Mouse (Mus musculus): ENCODE measurements around the gene Vps35l. TPM values are rescaled to one million over a fixed set of nuclear protein-coding genes. Genes with fewer than 3 reads are reported as not detected.
A peak's percentile ranks its signal among the peaks of the same experiment; 100 is the strongest.

Vps35l gene
- polyA plus RNA-seq, 1 experiment from 2014 or later: 73.7 TPM

DNA sequence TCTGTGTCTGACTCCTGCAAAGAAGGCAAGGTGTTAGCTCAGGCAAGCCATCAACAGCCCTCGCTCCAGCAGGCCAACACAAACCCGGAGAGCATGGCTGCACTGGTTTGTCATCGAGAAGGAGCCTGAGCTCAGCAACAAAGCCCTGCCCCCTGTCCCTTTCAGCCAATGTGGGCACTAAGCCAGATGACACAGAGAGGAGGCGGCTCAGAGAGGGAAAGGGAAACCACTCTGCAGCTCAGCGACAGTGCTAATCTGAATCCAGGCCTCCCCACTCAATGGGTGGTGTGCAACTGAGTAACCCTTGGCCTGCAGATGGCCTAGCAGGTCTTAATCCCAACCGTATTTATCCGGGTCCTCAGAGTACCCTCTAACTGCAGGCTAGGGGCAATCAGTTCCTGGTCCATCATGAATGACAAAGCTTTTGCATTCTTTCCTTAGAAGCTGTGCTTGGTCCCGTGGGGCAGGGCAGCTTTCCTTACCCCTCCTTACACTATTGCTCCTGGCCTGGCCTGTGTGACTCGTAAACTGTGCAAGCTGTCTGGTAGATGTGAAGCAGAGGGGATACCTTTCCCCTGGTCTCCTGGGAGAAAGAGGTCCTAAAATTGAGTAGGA lies 110.8 kb downstream of the Vps35l start:
- Histone ChIP-seq H3K27ac (no peak overlapping the region), H3K9ac (replicated peaks) (no peak overlapping the region)
- 91% methylated on average over 9 of the region's 9 CpGs for WGBS

DNA sequence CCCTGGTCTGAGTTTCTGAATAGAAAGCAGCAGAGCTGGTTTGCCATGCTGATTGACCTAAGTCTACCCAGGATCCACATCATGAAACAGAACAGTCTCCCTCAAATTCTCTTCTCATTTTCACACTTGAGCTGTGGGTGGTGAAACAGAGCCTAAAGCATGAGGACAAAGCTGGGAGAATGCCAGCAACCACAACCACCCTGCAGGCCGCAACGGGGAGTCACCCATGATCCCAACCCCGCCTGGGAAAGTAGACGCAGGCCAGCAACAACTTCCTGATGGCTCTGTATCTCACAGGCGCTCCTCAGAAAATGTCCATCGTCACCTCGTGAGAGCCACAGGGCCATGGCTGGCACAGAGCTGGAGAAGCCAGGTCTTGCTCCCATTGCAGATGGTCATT lies 111.5 kb downstream of the Vps35l start:
- Histone ChIP-seq H3K27ac (no peak overlapping the region), H3K4me3 (replicated peaks) (no peak overlapping the region), H3K27me3 (no peaks in the 10 kb centered on the region), H3K9me3 (no peaks in the 10 kb centered on the region), H3K9ac (replicated peaks) (no peak overlapping the region), H3K36me3 (peaks cover 66% of the 10 kb centered on the region), H3K4me1 (replicated peaks) (peaks cover 17% of the 10 kb centered on the region), H3K4me2 (no peak overlapping the region)
- ATAC-seq (ENCODE audit: insufficient number of reproducible peaks, insufficient read depth, low FRiP score, low TSS enrichment, low read depth): no peak
- 94% methylated on average over 7 of the region's 7 CpGs for WGBS

More for the DNA sequence above, 110.8 kb downstream of the Vps35l start:
- Histone ChIP-seq H3K4me1 (replicated peaks) (peaks cover 12% of the 10 kb centered on the region), H3K36me3 (peaks cover 74% of the 10 kb centered on the region), H3K4me3 (replicated peaks) (no peak overlapping the region), H3K9me3 (no peaks in the 10 kb centered on the region), H3K27me3 (no peaks in the 10 kb centered on the region), H3K4me2 (no peak overlapping the region)
- no peak for ATAC-seq (ENCODE audit: insufficient number of reproducible peaks, insufficient read depth, low FRiP score, low TSS enrichment, low read depth)

DNA sequence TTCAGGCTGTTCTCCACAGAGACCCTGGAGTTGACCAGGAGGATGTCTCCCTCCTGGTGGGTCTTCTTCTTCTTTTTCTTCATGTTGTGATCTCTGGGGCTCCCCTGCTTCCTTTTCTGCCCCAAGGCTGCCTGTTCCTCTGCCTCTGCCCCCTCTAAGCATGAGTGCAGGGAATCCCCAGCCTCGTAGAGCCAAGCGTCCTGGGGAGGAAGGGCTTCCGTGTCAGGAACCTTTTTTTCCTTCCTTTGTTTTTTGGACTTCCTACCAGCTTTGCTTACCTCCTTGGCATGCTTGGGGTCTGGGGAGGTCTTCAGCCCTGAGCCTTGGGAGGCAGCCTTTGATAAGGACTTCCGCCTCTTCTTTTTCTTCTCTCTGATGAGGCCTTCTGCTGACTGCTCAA lies 112.6 kb downstream of the Vps35l start:
- peaks cover 56% of the 10 kb centered on the region for H3K36me3 ChIP-seq
- no peak overlapping the region for H3K27ac ChIP-seq
- H3K27me3 ChIP-seq: no peaks in the 10 kb centered on the region
- no peak overlapping the region for H3K9ac ChIP-seq (replicated peaks)
- WGBS: 89% methylated on average over 4 of the region's 4 CpGs
- H3K4me2 ChIP-seq: no peak overlapping the region
- H3K4me3 ChIP-seq (replicated peaks): no peak overlapping the region
- peaks cover 17% of the 10 kb centered on the region for H3K4me1 ChIP-seq (replicated peaks)
- ATAC-seq (ENCODE audit: insufficient number of reproducible peaks, insufficient read depth, low FRiP score, low TSS enrichment, low read depth): no peak
- no peaks in the 10 kb centered on the region for H3K9me3 ChIP-seq

DNA sequence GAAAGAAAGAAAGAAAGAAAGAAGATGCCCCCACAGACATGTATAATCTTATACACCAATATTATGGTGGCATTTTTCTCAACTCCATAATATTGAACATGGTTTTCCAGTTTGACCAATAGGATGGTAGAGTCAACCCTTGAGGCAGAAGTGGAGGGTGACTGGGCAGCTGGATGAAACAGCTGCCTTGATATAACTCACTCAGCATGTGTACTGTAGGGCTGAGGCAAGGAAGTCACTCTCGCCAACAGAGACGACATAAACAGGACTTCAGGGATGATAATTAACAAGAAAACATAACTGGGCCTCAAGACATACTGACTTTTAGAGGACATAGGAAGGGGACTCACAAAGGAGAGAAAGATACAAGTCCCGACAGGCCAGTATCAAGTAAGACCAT lies 114.6 kb downstream of the Vps35l start:
- ATAC-seq (ENCODE audit: insufficient number of reproducible peaks, insufficient read depth, low FRiP score, low TSS enrichment, low read depth): no peak

DNA sequence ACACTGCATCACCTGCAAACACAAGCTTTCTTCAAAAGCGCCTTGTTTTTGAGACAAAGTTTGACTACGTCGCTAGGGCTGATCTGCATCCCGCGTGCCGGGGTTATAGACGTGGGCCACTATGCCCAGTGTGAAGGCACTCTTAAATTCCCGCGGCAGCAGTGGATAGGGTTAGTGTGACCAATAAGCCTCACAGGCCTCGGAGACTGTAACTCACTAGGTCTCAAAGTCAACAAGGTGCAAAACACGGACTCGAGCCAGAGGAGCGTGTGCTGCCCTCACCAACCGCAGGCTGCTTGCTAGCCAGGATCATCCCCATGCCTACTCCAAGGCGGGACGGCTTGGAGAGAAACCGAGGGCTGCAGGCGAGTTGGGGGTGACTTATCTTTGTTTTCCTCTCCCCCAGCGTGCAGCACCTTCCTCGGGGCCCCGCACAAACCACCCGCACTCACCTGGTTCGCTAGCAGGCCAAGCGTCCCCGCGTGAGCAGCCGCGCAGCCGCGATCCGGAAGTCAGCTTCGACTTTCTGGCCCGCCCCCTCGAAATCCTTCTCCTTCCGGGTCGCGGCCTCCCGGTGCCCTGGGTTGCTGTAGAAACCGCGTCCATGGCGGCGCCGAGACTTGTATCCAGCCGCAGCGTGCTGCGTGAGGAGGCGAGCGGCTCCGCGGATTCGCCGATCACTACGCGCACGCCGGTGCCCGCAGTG lies 115.3 kb downstream of the Vps35l start, which contains the start of gene Iqck:
Gene Iqck, plus strand, starts transcription at position 582 of the 706 bp plus-strand sequence.
- WGBS: under 1% methylated on average over 57 of the region's 57 CpGs
- peak; percentile 95 for ATAC-seq (ENCODE audit: insufficient number of reproducible peaks, insufficient read depth, low FRiP score, low TSS enrichment, low read depth)
- Histone ChIP-seq H3K4me3 (replicated peaks) (peak within 1 kb of the TSS; percentile 80), H3K27ac (peak within 1 kb of the TSS; percentile 45; the same call in 1 of the 2 replicates), H3K4me2 (peak within 1 kb of the TSS; percentile 80), H3K27me3 (no peaks in the 10 kb centered on the region), H3K9me3 (no peaks in the 10 kb centered on the region), H3K4me1 (replicated peaks) (peaks cover 17% of the 10 kb centered on the region), H3K36me3 (peaks cover 29% of the 10 kb centered on the region), H3K9ac (replicated peaks) (peak within 1 kb of the TSS; percentile 71)

More for the DNA sequence above, 114.6 kb downstream of the Vps35l start:
- peaks cover 17% of the 10 kb centered on the region for H3K4me1 ChIP-seq (replicated peaks)
- 16% methylated on average over 3 of the region's 3 CpGs for WGBS
- H3K9ac ChIP-seq (replicated peaks): peak overlapping the region; percentile 71
- H3K36me3 ChIP-seq: peaks cover 36% of the 10 kb centered on the region
- peak overlapping the region; percentile 80 for H3K4me2 ChIP-seq
- no peaks in the 10 kb centered on the region for H3K9me3 ChIP-seq
- H3K27me3 ChIP-seq: no peaks in the 10 kb centered on the region
- H3K4me3 ChIP-seq (replicated peaks): peak overlapping the region; percentile 80
- H3K27ac ChIP-seq: no peak overlapping the region

DNA sequence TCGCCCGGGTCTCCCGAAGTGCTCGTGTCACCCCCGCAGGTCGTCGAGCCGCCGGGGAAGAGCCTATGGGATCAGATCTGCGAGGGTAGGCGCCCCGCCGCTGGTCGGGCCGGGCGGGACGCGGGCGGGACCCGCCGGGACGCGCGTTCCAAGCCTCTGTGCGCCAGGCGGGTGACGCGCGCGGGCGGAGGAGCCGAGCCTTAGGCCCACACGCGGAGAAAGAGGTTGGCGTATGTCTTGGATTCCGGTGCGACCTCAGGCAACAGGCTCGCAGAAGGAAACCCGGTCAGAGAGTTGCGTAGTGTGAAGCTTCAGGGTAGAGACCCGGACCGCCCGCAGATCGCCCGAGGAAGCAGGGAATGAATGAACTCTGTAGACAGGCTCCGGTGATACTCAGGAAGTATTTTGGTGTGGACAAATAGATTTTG lies 115.9 kb downstream of the Vps35l start, which contains the start of gene Knop1:
Gene Knop1, minus strand, starts transcription at position 378 of the 428 bp plus-strand sequence.
- Histone ChIP-seq H3K36me3 (peaks cover 23% of the 10 kb centered on the region), H3K27ac (peak within 1 kb of the TSS; percentile 45; the same call in 1 of the 2 replicates), H3K27me3 (no peaks in the 10 kb centered on the region), H3K9me3 (no peaks in the 10 kb centered on the region), H3K9ac (replicated peaks) (peak within 1 kb of the TSS; percentile 71), H3K4me2 (peak within 1 kb of the TSS; percentile 80), H3K4me1 (replicated peaks) (peaks cover 17% of the 10 kb centered on the region), H3K4me3 (replicated peaks) (peak within 1 kb of the TSS; percentile 80)
- WGBS: under 1% methylated on average over 37 of the region's 46 CpGs
- peak; percentile 79 for ATAC-seq (ENCODE audit: insufficient number of reproducible peaks, insufficient read depth, low FRiP score, low TSS enrichment, low read depth)

GRCm38 (mm10) chr7:118858640-118859039 lies 118.6 kb downstream of the Vps35l start:
- Histone ChIP-seq H3K27me3 (no peaks in the 10 kb centered on the region), H3K4me2 (no peak overlapping the region), H3K4me3 (replicated peaks) (no peak overlapping the region), H3K27ac (no peak overlapping the region), H3K4me1 (replicated peaks) (peaks cover 17% of the 10 kb centered on the region), H3K9ac (replicated peaks) (no peak overlapping the region), H3K36me3 (no peaks in the 10 kb centered on the region), H3K9me3 (no peaks in the 10 kb centered on the region)
- 89% methylated on average over 1 of the region's 1 CpGs for WGBS
- ATAC-seq (ENCODE audit: insufficient number of reproducible peaks, insufficient read depth, low FRiP score, low TSS enrichment, low read depth): no peak

DNA sequence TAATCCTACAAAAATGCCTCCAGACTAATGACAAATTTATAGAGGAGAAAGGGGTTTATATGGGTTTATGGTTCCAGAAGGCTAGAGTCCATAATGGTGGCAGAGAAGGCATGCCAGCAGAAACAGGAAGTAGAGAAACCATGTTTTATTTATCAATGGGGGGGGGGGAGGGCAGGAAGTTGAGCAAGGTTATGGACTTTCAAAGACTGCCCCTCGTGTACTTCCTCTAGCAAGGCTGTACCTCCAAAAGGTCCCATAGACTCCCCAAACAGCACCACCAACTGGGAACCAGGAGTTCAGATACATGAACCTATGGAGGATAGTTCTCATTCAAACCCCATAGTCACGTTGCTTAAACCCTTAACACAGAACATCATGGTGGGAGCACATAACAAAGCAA lies 125.3 kb downstream of the Vps35l start:
- Histone ChIP-seq H3K4me2 (no peak overlapping the region), H3K4me1 (replicated peaks) (no peaks in the 10 kb centered on the region), H3K4me3 (replicated peaks) (no peak overlapping the region), H3K9me3 (no peaks in the 10 kb centered on the region), H3K27ac (no peak overlapping the region), H3K9ac (replicated peaks) (no peak overlapping the region), H3K36me3 (no peaks in the 10 kb centered on the region), H3K27me3 (no peaks in the 10 kb centered on the region)
- WGBS: 69% methylated on average over 2 of the region's 2 CpGs
- no peak for ATAC-seq (ENCODE audit: insufficient number of reproducible peaks, insufficient read depth, low FRiP score, low TSS enrichment, low read depth)

DNA sequence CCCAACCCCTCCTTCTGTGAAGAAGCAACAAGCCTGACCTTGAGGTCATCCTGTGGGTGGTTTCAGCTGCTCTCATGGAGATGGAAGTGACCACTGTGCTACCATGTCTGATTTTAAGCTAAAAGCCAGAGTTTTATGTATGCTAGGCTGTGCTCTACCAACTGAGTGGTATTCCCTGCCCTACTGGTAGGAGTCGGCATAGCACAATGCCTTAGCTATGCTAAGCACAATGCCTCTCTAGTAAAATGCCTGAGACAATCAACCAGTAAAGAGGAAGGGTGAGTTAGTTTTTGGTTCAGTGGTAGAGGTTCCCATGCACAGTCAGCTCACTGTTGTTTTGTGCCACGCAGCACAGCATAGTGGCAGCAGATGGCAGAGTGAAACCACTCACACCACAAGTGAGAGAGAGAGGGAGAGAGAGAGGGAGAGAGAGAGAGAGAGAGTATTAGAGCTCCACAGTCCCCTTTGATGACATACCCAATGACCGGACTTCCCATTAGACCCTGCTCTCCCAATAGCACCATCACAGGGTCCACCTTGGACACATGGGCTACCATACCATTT lies 139.5 kb downstream of the Vps35l start:
- Histone ChIP-seq H3K27ac (no peak overlapping the region), H3K4me3 (replicated peaks) (no peak overlapping the region), H3K9ac (replicated peaks) (no peak overlapping the region), H3K4me2 (no peak overlapping the region), H3K4me1 (replicated peaks) (no peaks in the 10 kb centered on the region), H3K9me3 (no peaks in the 10 kb centered on the region), H3K27me3 (no peaks in the 10 kb centered on the region), H3K36me3 (no peaks in the 10 kb centered on the region)
- ATAC-seq (ENCODE audit: insufficient number of reproducible peaks, insufficient read depth, low FRiP score, low TSS enrichment, low read depth): no peak
- WGBS: 87% methylated on average over 3 of the region's 3 CpGs

DNA sequence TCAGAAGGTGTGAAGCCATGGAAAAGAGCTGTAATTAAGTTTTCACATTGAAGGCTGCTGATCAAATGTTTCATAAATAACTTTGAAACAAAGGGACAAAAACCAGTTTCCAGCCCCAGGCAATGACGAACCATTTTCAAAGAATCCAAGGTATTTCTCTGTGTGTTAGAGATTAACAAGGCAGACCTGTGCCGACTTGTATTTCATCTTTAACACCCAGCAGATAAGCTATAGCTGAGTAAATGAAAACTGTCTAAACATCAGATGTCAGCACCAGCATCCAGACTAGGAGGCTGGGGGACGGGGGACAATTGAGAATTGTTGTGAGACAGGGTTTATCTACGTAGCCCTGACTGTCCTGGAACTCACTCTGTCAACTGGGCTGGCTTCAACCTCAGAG lies 143.9 kb downstream of the Vps35l start:
- no peaks in the 10 kb centered on the region for H3K27me3 ChIP-seq
- WGBS: 80% methylated on average over 4 of the region's 4 CpGs
- no peak for ATAC-seq (ENCODE audit: insufficient number of reproducible peaks, insufficient read depth, low FRiP score, low TSS enrichment, low read depth)
- H3K36me3 ChIP-seq: no peaks in the 10 kb centered on the region
- peaks cover 5% of the 10 kb centered on the region; the same call in 1 of the 2 replicates for H3K4me1 ChIP-seq (replicated peaks)
- H3K9me3 ChIP-seq: no peaks in the 10 kb centered on the region
- H3K4me2 ChIP-seq: no peak overlapping the region
- H3K27ac ChIP-seq: no peak overlapping the region
- no peak overlapping the region for H3K4me3 ChIP-seq (replicated peaks)
- no peak overlapping the region for H3K9ac ChIP-seq (replicated peaks)

- Histone ChIP-seq H3K4me1 (replicated peaks) (peaks cover 10% of the 10 kb centered on the region; the same call in 1 of the 2 replicates), H3K9ac (replicated peaks) (no peak overlapping the region), H3K27me3 (no peaks in the 10 kb centered on the region), H3K36me3 (no peaks in the 10 kb centered on the region), H3K9me3 (no peaks in the 10 kb centered on the region), H3K27ac (no peak overlapping the region), H3K4me2 (no peak overlapping the region), H3K4me3 (replicated peaks) (no peak overlapping the region)
- no peak for ATAC-seq (ENCODE audit: insufficient number of reproducible peaks, insufficient read depth, low FRiP score, low TSS enrichment, low read depth)
- WGBS: 79% methylated on average over 4 of the region's 4 CpGs
Observed at GRCm38 (mm10) chr7:118884969-118885368, 144.9 kb downstream of the Vps35l start.
